Mouse (Mus musculus): ENCODE results near the gene Ttll11.

- TF ChIP-seq CTCF (IDR thresholded peaks at IDR 0.05; ENCODE audit: control insufficient read depth, insufficient read depth, insufficient replicate concordance, low read depth, low read length) (no peak), POLR2A (IDR thresholded peaks at IDR 0.05; ENCODE audit: control insufficient read depth, low read depth, low read length) (no peak)
These were observed 242.2 kb downstream of the Ttll11 start for GRCm38 (mm10) chr2:35737467-35738027.

Data from testis, adult 2 months (tissue).